Mouse (Mus musculus): ENCODE results near the gene Zfp704. TPM values are rescaled to one million over a fixed set of nuclear protein-coding genes. Genes with fewer than 3 reads are reported as not detected.
"Not testable (repeated sequence)": the region's sequence is repeated elsewhere in the genome, so short reads cannot be mapped to it uniquely, and the experiment has no call there.

Zfp704 gene
- total RNA-seq, 1 experiment from 2014 or later: 25.5 TPM

- 0 out of 2 replicates have a peak, but pooled peaks have one; percentile 33 for ATAC-seq (replicated peaks; ENCODE audit: low read depth, poor library complexity, severe bottlenecking)
These were observed 10.0 kb downstream of the Zfp704 start for GRCm38 (mm10) chr3:9599738-9600410.

- ATAC-seq (replicated peaks; ENCODE audit: low read depth, poor library complexity, severe bottlenecking): peak; percentile 84
These were observed 11.8 kb downstream of the Zfp704 start for GRCm38 (mm10) chr3:9598061-9598460.

- ATAC-seq (replicated peaks; ENCODE audit: low read depth, poor library complexity, severe bottlenecking): no peak
These were observed 15.4 kb downstream of the Zfp704 start for GRCm38 (mm10) chr3:9594457-9594856.

GRCm38 (mm10) chr3:9593832-9594231 is 16.1 kb downstream of the Zfp704 start:
- peak; percentile 78 for ATAC-seq (replicated peaks; ENCODE audit: low read depth, poor library complexity, severe bottlenecking)

- no peak for ATAC-seq (replicated peaks; ENCODE audit: low read depth, poor library complexity, severe bottlenecking)
These were observed 18.3 kb downstream of the Zfp704 start for GRCm38 (mm10) chr3:9591416-9592110.

GRCm38 (mm10) chr3:9588635-9589034 is 21.2 kb downstream of the Zfp704 start:
- ATAC-seq (replicated peaks; ENCODE audit: low read depth, poor library complexity, severe bottlenecking): no peak

GRCm38 (mm10) chr3:9587304-9587703 is 22.6 kb downstream of the Zfp704 start:
- ATAC-seq (replicated peaks; ENCODE audit: low read depth, poor library complexity, severe bottlenecking): no peak

GRCm38 (mm10) chr3:9583516-9583915 is 26.4 kb downstream of the Zfp704 start:
- no peak for ATAC-seq (replicated peaks; ENCODE audit: low read depth, poor library complexity, severe bottlenecking)

- ATAC-seq (replicated peaks; ENCODE audit: low read depth, poor library complexity, severe bottlenecking): peak; percentile 84
These were observed 28.7 kb downstream of the Zfp704 start for GRCm38 (mm10) chr3:9580952-9581798.

- ATAC-seq (replicated peaks; ENCODE audit: low read depth, poor library complexity, severe bottlenecking): no peak
These were observed 29.8 kb downstream of the Zfp704 start for GRCm38 (mm10) chr3:9580102-9580501.

- peak; percentile 57 for ATAC-seq (replicated peaks; ENCODE audit: low read depth, poor library complexity, severe bottlenecking)
These were observed 30.7 kb downstream of the Zfp704 start for GRCm38 (mm10) chr3:9579028-9579643.

GRCm38 (mm10) chr3:9576872-9577271 is 33.0 kb downstream of the Zfp704 start:
- ATAC-seq (replicated peaks; ENCODE audit: low read depth, poor library complexity, severe bottlenecking): no peak

- ATAC-seq (replicated peaks; ENCODE audit: low read depth, poor library complexity, severe bottlenecking): no peak
These were observed 35.6 kb downstream of the Zfp704 start for GRCm38 (mm10) chr3:9574305-9574704.

GRCm38 (mm10) chr3:9573581-9573980 is 36.3 kb downstream of the Zfp704 start:
- peak; percentile 86 for ATAC-seq (replicated peaks; ENCODE audit: low read depth, poor library complexity, severe bottlenecking)

GRCm38 (mm10) chr3:9572261-9572660 is 37.6 kb downstream of the Zfp704 start:
- no peak for ATAC-seq (replicated peaks; ENCODE audit: low read depth, poor library complexity, severe bottlenecking)

GRCm38 (mm10) chr3:9570782-9571181 is 39.1 kb downstream of the Zfp704 start:
- ATAC-seq (replicated peaks; ENCODE audit: low read depth, poor library complexity, severe bottlenecking): no peak

GRCm38 (mm10) chr3:9569706-9570105 is 40.2 kb downstream of the Zfp704 start:
- ATAC-seq (replicated peaks; ENCODE audit: low read depth, poor library complexity, severe bottlenecking): not testable (repeated sequence)

- ATAC-seq (replicated peaks; ENCODE audit: low read depth, poor library complexity, severe bottlenecking): no peak
These were observed 41.2 kb downstream of the Zfp704 start for GRCm38 (mm10) chr3:9568565-9569228.

- ATAC-seq (replicated peaks; ENCODE audit: low read depth, poor library complexity, severe bottlenecking): 0 out of 2 replicates have a peak, but pooled peaks have one; percentile 9
These were observed 41.9 kb downstream of the Zfp704 start for GRCm38 (mm10) chr3:9567948-9568347.

GRCm38 (mm10) chr3:9566831-9567230 is 43.1 kb downstream of the Zfp704 start:
- ATAC-seq (replicated peaks; ENCODE audit: low read depth, poor library complexity, severe bottlenecking): no peak

Data from common myeloid progenitor, adult 5-6 weeks (primary cell).